Mouse (Mus musculus) urinary bladder, postnatal 36 days (tissue): ENCODE results near the gene Srp54c.

ENCODE experiments used
- DNase-seq, 2 experiments: peaks; one replicate each; pipeline ENCODE4 v3.0.0; 2022; ENCODE audit warnings: low spot score in 2 of 2, mixed read lengths in 1 of 2

Srp54c gene

DNA sequence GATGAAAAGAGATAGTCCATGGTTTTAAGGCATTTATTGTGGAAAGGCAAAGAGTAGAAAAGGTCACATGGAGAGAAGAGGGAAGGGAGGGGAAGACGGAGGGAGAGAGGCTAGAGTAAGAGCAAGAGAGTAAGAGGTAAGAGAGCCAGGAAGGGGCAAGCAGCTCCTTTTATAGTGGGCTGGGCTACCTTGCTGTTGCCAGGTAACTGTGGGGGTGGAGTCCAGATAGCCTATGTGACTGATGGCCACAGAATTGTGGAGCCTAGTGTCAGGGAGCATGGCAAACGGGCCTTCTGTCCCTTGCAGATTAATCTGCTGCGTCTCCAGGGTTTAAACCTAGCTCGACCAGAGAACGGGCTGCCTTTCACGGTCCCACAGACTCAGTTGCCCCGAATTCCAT lies 81.9 kb downstream of the Srp54c start:
- no peak for DNase-seq
